Mouse (Mus musculus): ENCODE measurements around the gene Pbx3.

The Pbx3 gene

GRCm38 (mm10) chr2:34225470-34225869, 147.5 kb downstream of the Pbx3 start:
- DNase-seq (ENCODE audit: low spot score in 2 of 2): no peak

- DNase-seq (ENCODE audit: low spot score in 2 of 2): no peak
Observed at GRCm38 (mm10) chr2:34221477-34221876, 151.5 kb downstream of the Pbx3 start.

DNA sequence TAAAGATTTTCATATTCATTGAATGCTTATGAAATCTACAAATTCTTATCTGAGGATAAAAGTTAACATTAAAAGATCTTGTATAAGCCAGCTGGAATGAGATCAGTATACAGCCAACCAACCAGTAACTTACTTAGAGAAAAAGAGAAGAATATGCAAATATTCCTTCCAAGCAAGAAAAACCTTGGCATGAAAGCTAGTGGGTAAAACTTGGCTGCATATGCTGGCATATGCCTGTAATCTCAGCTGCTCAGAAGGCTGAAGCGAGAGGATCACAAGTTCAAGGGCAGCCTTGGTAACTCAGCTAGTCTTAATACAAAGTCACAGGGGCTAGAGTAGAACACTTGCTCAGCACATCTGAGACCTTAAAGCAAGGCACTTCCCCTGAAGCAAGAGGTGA, 153.8 kb downstream of the Pbx3 start:
- DNase-seq (ENCODE audit: low spot score in 2 of 2): no peak

DNA sequence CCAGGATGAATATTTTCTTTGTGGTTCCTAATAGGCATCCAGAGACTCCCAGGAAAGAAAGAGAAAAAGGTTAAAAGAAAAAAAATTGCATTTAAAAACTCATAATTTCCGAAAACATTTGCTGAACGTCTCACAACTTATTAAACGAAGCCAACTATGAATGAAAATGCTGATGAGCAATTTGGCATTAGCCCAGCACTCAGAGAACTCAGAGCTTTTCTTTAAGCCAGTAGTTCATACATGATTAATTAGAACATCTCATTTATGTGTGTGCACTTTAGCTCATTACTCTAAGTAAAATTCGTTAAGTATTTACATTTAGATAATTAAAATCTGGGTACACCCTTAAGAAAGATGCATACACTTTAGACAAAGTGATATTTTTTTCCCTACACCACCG, 155.3 kb downstream of the Pbx3 start:
- DNase-seq (ENCODE audit: low spot score in 2 of 2): no peak

DNA sequence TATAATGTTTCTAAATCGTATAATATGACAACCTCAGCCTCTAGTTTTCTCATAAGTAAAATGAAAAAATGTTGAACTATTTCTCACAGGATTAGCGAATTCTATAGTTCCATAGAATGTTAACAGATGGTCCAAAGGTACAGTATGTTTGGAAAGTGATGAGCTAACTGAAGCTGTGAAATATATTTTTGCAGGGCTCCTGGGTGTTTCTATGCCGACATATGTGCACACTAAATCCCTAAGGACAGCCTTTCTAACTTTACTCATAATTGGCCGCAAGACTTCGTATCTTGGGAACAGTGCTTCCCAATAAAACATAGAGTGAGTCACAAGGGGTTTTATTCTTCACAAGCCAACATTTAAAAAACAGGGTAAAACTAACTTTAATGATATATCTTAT, 157.4 kb downstream of the Pbx3 start:
- DNase-seq (ENCODE audit: low spot score in 2 of 2): no peak

DNA sequence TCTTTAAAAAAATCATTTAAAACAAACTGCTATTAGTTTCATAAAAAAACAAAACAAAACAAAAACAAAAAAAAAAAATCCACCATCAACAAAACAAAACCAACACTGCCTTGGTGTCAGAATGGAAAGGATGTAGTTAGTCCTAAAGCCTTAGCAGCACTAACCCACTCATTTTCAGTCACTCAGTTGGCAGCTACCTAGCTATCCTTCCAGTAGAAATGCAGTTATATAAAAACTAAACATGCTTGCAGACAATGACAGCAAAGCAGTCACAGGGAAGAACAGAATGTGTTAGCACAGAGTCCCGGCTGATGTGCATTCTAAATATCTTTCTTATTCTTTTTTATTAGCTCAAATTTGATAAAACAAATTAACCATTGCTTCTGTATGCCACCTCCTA, 160.5 kb downstream of the Pbx3 start:
- DNase-seq (ENCODE audit: low spot score in 2 of 2): no peak

DNA sequence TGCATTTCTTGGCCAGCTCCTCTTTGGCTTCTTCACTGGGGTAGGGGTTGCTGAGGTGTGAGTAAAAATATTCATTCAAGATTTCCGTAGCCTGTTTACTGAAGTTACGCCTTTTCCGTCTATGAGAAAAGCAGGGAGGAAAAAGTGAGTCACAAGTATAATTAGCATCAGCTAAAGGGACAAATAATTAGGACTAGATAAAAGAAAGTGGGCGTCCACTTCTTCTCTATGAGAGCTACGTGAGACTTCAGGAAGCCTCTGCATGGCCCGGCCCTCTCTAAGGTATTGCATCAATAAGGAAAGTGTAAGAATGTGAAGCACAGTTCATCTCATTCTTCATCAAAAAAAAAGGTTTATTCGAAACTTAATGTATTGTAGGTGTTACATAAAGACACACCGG, 168.1 kb downstream of the Pbx3 start:
- no peak for DNase-seq (ENCODE audit: low spot score in 2 of 2)

GRCm38 (mm10) chr2:34204325-34204724, 168.6 kb downstream of the Pbx3 start:
- DNase-seq (ENCODE audit: low spot score in 2 of 2): no peak

DNA sequence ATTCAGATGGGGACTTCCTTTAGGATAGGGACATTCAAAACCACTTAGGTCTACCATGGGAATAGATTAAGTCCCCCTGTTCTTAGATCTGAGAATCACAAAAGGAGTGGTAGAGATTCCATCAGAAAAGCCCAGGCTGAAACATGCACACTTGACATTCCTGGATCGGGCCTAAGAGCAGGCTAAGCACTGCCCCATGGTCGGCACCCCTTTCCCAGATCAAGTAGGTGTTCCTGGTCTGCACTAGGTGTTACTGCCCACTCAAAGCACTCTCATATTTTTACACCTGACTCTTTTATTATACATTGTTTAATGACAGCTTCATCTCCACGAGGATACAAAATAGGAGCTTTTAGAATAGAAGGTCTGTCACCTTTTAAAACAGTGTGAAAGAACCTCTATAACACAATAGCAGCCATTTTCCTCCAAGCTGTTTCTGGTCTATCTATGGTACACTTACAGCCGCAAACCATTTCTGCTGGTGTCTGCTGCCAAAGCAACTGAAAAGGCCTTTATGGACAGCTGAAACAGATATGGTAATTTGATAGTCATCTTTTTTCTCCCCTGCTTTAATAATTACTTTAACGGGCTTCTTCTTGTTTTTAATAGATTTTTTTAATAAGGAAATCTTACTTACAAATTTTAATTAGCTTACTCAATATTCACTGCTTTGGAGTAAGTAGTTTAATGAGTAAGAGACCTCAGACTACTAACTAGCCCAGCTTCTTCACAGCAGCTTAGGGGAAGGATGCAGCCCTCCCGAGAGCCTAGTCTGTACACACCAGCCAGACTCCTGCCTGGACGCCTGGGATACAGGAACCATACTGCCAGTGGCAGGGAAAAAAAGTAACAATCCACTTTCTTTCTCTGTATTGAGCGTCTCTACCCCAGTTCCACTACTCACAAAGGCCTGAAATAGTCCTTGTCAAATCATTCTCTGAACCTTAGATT, 178.8 kb downstream of the Pbx3 start:
- no peak for DNase-seq (ENCODE audit: low spot score in 2 of 2)

DNA sequence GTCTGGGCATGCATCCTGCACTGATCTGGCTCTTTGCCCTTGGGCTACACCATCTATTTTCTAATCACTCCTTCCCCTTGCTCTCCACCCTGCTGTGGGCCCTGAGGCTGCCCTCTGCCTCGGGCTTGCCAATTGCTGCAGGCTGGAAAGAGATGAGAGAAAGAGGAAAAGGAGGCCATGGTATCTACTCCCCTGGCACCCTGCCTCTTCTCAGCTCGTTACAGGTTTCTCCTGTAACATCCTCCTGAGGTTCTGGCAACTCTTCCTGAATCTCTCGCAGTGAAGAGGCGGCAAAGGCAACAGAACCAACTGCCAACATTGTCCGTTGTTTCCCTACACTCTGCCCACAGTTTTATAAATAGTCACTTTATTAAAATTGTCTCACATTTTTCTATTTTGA, 179.7 kb downstream of the Pbx3 start:
- DNase-seq (ENCODE audit: low spot score in 2 of 2): no peak

GRCm38 (mm10) chr2:34187366-34187765, 185.6 kb downstream of the Pbx3 start:
- no peak for DNase-seq (ENCODE audit: low spot score in 2 of 2)

DNA sequence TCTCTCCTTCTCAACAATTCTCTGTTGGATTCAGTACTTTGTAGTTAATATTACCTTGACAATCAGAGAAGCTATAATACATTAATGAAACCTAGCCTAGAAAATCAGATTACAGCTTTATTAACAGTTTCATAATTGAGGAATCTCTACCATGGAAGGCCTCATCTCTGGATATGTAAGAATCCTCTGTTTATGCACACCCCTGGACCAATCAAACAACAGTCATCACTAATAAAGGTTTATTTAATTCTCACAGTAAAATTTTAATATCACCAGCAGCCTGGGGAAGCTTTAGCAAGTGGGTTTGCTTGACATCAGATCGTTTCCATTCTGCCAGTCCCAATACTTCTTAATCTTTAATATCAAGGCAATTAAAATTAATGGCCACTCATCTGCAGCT, 191.3 kb downstream of the Pbx3 start:
- no peak for DNase-seq (ENCODE audit: low spot score in 2 of 2)

- DNase-seq (ENCODE audit: low spot score in 2 of 2): no peak
Observed at GRCm38 (mm10) chr2:34179299-34179698, 193.6 kb downstream of the Pbx3 start.

DNA sequence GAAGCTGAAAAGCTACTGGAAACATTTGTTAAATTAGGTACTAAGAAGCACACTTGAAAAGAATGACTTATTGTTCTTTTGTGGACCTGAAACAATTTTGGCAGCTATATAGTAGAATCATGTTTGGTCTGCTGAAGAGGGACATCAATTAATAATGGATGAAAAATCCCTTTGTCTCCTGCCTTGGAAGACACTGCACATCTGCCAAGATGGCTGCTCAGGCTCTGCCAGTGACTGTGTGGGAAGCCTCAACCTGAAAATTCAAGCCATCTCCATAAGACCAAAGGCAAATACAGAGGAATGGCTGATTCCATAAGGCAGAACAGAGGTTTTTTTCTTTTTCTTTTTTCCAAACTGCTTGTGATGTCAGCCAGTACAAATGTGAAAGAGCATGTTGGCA, 194.3 kb downstream of the Pbx3 start:
- no peak for DNase-seq (ENCODE audit: low spot score in 2 of 2)

GRCm38 (mm10) chr2:34170424-34170823, 202.5 kb downstream of the Pbx3 start:
- no peak for DNase-seq (ENCODE audit: low spot score in 2 of 2)

DNA sequence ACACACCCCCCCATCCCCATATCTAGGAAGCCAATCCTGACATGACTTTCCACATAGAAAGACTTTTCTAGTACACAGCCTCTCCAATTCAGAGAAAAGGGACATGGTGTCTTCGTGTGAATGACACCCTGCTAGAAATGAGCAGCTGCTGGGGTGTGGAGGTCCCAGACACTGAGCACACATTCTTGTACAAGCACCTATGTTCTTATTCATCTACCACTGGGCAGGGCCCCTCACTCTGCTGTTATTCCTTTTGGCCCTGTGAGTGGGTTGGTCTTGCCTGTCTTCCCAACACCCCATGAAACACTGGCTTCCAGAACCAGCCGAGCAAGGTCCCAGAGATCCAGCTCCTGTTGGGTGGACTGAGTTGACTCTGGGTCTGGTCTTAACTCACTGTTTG, 203.3 kb downstream of the Pbx3 start:
- DNase-seq (ENCODE audit: low spot score in 2 of 2): no peak

DNA sequence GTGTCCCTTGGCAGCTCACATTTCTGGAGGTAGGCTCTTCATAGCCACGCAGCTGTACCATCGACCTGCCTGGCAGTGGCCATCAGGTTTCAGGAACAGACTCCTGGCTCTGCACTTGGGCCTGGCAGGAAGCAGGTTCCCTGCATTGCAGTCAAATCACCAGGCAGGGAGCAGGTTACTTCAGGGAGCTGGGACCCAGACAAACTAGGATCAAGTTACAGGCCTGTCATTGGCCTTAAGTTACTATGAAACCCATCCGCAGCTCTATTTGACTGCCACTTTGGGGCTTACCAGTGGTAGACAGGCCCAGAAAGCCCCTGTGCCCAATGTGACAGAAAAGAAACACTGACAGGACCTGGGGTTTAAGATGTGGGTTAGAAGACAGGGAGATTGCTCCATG, 204.8 kb downstream of the Pbx3 start:
- DNase-seq (ENCODE audit: low spot score in 2 of 2): no peak

GRCm38 (mm10) chr2:34162484-34162883, 210.5 kb downstream of the Pbx3 start:
- no peak for DNase-seq (ENCODE audit: low spot score in 2 of 2)

DNA sequence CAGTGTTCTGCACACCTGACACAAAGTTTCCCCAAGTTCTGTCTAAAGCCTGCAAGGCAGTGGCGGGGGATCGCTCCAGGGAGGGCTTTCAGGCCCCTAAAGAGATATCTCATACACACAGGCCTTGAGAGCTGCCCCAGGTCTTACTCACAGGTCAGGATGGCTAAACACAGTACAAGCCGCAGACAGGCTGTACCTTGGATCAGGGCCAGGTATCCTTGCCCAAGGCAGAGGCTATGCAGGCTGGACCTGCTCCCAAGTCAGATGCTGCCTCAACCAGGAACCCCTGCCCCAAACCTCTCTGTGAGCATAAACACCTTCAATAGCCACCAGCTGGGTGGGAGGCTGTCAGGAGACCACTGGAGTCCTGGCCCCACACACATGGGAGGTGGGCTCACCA, 215.2 kb downstream of the Pbx3 start:
- no peak for DNase-seq (ENCODE audit: low spot score in 2 of 2)

DNA sequence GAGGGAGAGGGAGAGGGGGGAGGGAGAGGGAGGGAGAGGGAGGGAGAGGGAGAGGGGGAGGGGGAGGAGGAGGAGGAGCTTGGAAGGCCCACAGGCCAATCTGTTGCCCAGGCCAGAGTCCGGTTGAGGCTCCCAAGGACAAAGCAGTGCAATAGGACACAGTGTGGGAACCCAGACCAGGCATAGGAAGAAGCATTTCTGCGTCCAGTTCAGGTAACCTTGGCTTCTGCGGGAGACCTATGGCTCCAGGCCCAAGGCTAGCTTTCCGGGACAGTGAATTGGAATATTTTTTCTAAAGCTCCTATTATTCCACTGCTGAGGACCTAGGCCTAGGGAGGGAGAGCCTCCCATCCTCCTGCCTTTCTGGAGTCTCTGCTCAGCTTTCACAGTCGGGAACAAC, 218.1 kb downstream of the Pbx3 start:
- no peak for DNase-seq (ENCODE audit: low spot score in 2 of 2)

DNA sequence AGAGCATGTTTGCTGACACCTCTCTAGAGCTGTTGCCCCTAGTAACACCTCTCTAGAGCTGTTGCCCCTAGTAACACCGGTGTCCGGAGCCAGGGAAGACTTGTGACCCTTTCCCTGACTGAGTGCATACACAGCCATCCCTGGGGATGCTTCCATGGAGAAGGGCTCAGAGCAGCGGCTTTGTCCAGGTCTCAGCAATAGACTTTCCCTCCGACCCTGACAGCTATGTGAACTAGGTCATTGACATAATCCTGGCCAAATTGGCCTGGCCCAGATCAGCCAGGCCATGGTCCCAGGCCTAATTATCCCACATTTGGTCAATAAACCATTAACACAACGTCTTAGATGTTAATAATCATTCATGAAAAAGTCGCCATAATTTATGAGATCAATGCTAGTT, 219.6 kb downstream of the Pbx3 start:
- no peak for DNase-seq (ENCODE audit: low spot score in 2 of 2)

DNA sequence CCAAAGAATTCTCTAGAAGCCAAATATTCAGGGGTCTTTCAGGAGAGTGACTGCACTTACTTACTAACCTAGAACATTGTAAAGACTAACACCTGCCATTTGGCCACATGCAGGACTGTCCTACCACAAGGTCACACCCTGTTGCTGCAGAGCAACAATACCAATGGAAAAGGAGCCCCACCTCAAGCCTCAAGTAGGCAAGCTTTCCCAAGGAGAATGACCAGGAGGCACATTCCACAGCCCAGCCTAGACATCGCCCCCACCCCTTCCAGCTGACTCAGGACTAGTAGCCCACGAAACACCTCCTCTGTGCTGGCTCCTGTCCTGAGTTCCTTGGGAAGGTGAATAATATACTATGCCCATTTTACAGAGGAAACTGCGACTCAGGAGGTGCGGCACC, 222.4 kb downstream of the Pbx3 start:
- DNase-seq (ENCODE audit: low spot score in 2 of 2): no peak

GRCm38 (mm10) chr2:34148214-34148613, 224.7 kb downstream of the Pbx3 start:
- no peak for DNase-seq (ENCODE audit: low spot score in 2 of 2)

- no peak for DNase-seq (ENCODE audit: low spot score in 2 of 2)
Observed at GRCm38 (mm10) chr2:34147476-34147875, 225.5 kb downstream of the Pbx3 start.
